Mouse (Mus musculus): ENCODE results near the gene Agrp.

Agrp gene

DNA sequence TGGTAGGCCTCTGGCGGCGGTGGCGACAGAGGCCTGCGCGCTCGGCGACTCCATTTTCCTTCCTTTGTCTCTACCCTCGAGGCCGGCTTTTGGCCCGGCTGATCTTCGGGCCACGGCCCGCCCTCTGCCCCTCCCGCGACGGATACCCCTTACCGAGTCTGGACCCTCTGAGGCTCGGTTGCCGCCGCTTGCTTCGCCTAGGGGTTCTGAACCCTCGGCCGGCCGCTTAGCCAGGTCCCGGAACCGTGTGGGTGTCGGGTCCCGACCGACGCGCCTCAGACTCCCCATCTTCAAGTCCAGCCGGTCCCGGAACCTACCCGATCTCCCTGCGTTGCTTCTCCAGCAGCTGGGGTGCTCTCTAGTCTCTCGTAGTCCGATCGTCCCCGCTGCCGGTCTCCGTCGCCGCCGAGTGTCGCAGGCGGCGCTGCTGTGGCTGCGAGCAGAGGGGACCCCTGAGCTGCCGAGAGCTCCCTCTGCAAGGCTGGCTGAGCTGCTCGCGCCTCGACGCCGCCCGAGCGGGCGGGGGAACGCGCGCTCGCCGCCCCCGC lies at the start of gene Agrp:
Gene Agrp, minus strand, starts transcription at position 431 of the 548 bp plus-strand sequence.
- peak; percentile 49 to 65 for DNase-seq

DNA sequence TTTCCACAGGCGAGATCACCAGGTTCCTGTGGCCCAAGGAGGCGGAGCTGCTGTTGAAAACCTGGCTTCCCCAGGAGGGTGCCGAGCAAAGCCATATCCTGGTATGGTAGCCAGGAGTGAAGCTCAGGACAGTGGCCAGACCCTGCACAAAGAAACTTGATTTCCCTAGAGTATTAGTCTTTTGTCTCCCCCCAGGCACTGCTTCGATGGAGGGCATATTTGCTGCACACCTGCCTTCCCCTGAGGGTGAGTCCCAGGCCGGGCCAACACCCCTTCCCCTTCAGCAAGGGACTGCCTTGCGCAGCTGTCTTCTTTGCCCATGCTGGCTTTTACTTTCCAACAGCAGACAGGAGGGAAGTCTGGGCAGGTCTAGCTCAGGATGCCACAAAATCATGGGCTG lies 49.4 kb upstream of the Agrp start:
- no peak for DNase-seq

- peak; percentile 42 to 54 for DNase-seq
Observed at GRCm38 (mm10) chr8:105685796-105686308, 48.7 kb upstream of the Agrp start, which contains the start of gene Carmil2. TSS of gene Carmil2 (plus strand) at chr8:105686274.

DNA sequence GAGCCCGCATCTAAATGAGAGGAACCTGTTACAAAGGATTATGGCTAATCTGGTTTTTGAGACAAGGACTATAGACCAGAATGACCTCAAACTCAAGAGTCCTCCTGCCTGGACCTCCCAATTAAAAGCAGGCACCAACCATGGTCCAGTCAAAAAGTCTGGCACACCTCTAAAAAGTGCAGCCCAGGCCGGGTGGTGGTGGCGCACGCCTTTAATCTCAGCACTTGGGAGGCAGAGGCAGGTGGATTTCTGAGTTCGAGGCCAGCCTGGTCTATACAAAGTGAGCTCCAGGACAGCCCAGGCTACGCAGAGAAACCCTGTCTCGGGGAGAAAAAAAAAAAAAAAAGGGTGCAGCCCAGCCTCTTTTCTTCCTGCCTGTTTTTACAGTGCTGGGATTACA lies 48.1 kb upstream of the Agrp start:
- no peak for DNase-seq

- DNase-seq: no peak
Observed at GRCm38 (mm10) chr8:105677891-105678290, 40.7 kb upstream of the Agrp start.

DNA sequence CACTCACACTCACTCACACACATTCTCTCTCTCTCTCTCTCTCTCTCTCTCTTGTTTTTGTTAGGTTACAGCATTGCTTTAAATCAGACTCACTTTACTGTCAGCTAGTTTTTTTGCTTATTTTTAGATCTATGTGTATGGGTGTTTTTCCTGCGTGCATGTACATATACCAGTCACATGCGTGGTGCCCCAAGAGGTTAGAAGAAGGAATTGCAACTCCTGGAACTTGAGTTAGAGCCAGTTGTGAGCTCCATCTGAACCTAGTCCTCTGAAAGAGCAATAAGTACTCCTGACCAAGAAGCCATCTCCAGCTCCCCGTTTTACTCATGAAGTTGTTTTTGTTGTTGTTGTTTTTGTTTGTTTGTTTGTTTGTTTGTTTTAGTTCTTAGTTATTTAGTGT lies 24.0 kb upstream of the Agrp start:
- DNase-seq: peak; percentile 31 to 39

- DNase-seq: no peak
Observed at GRCm38 (mm10) chr8:105657641-105658040, 20.4 kb upstream of the Agrp start.

DNA sequence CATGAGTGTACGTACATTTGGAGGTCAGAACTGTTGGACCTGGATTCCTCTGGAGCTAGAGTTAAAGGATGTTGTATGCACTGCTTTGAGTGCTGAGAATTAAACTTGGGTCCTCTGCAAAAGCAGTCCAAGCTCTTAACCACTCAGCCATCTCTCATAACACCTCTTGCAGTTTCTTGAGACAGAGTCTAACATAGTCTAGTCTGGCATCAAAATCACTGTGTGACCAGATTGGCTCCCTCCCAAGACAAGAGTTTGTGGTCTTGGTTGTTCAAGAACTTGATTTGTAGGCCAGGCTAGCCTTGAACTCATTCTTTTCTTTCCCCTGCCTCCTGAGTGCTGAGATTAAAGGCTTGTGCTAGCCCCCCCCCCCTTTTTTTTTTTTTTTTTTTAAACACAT lies 11.7 kb upstream of the Agrp start:
- no peak for DNase-seq

GRCm38 (mm10) chr8:105645205-105645604 lies 8.0 kb upstream of the Agrp start:
- DNase-seq: no peak

DNA sequence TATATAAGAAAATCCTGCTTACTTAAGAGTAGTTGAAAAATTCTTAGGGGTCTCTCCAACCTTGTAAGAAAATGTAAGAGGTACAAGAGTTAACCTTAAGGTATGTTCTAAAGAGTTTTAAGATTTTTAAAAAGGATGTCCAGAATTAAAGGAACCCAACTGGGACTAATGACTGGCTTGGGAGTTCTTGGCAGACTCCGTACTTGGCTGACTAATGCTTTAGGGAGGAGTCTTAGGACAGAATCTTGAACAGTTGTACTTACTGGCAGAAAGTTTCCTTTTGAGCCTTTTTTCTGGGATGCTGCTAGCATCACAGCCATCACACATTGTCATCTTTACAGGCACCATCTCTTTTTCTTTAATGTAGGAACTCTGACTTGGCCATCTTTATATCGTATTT lies 3.3 kb upstream of the Agrp start:
- no peak for DNase-seq

- DNase-seq: no peak
Observed at GRCm38 (mm10) chr8:105639835-105640234, 2.6 kb upstream of the Agrp start.

DNA sequence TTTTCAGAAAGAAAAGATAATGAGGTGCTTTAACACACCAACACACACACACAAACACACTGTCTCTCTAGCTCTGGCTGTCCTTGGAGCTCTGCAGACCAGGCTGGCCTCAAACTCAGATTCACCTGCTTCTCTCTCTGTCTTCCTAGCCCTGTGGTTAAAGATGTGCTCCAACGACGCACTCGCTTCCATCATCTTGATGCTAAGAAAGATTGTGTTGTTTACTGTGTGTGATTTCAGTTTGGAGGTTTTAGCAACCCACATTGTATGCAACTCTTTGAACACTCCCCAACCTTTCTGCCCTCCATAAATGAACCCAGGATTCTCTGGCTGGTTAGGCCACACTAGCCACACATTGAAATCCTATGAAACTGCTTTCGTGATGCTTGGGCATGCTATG lies 1.3 kb upstream of the Agrp start:
- DNase-seq: no peak

GRCm38 (mm10) chr8:105637601-105638041 lies 428 bp upstream of the Agrp start:
- DNase-seq: no peak

DNA sequence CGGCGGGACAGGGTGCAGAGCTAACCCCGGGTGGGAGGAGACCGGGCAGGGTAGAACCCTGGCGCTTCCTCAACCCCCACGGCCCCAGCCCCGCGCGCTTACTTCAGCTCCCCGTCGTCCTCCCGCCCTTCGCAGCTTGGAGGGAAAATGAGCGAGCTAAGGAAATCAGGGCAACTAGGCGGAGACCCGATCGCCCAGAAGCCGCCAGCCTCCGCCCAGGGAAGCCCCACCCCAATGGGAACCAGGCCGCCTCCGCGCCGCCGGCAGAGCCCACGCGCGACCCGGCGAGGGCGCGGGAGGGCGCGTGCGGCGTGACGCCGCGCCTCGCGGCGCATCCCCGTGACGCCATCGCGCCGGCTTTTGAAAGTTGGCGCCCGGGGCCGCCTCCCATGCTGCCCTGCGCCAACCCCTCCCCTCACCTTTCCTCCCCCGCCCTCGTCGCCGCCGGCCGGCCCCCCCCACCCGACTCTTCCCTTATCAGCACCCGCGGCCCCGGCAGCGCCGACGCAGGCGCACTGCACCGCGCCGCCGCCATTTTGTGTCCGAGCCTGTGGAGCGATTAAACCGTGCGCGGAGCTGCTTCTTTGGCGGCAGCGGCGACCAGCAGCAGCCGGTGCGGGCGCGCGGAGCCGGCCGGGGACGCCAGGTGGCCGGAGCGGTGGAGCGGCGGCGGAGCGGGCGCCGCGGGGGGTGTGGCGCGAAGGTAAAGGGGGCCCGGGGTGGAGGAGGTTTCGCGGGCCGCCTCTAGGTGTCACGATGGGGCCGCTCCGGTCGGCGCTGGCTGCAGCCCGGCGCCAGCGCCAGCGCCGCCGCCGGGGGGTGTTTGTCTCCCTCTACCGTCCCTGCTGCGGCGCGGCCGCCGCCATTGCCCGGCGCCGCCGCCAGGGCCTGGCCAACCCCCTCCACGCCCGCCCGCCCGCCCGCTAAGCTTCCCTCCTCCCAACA lies 903 bp downstream of the Agrp start, which contains the start of gene Ctcf:
Gene Ctcf, plus strand, starts transcription at position 551 of the 945 bp plus-strand sequence.
- DNase-seq: peak; percentile 87 to 95

DNA sequence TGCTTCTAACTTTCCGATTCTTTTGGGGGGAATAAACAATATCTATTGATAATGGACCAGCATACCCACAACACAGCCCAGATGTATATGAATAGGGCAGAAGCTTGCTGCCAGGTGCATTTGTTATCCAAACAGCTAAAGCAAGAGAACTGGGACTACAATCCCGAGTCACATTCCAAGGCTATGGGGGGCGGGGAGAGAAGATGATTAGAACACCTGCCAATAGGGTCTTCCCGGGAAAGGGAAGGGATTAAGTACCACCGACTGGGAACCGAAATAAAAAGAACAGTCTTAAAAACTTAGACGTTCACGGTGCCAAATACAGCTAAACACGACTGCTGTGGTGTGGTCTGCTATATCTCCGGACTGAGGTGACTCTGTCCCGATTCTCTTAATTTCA lies 1.7 kb downstream of the Agrp start:
- DNase-seq: peak in 1 of 2 experiments; percentile 34

DNA sequence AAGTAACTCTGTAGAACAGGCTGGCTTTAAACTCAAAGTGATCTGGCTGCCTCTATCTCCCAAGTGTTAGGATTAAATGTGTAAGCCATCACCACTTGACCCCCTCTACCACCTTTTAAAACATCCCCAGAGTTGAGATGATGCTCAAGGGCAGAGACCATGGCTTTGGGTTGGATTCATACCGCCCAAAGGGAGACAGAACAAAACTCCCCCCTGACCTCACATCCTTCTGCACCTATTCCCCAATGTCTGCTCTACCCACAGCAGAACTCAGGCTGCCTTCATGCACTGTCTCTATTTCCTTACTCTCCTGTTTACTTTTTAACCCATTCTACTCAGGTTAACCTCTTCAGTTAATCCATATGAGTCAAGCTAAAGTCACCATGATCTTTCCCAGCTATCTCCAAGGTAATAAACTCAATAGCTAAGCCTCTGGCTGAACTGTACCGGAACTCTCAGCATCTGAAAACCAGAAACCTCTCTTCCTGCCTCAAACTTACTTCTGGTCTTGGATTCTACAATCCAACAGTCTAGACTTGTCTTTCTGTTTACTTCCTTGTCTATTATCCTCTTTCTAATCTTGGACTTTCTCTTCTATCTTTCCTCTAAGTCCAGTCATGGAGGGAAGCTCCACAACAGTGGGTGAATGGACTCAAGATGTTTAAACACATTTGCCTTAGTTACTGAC lies 2.3 kb downstream of the Agrp start:
- no peak for DNase-seq

DNA sequence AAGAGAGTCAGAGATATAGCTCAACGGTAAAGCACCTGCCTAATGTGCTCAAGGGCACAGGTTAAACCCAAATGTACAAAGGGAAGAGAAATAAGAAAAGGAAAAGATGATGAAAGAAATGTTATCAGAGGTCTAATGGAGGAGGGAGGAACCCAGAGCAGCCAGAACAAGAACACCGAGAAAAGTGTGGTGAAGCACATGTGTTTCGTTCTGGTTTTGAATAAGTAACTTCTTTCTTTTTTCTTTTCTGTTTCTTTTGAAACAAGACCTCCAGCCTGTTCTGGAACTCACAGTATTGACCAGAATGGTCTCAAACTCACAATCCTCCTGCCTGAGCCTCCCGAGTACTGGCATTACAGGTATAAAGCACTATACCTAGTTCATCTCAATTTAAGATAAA lies 7.9 kb downstream of the Agrp start:
- no peak for DNase-seq

DNA sequence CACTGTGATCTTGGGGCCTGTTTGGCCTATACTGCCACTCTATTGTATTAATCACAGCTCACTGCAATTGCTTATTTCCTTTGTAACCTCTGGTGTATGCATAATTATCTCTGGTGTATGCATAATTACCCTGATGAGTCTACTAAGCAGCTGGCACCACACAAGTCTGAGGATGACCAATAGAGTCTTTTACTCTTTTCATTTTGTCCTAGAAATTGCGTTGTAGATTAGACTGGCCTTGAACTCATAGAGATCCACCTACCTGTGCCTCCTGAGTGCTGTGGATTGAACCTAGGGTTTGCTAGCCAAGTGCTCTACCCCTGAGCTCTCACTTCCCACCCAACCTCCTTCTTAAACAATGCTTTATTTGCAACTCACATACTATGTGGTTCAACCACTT lies 11.1 kb downstream of the Agrp start:
- DNase-seq: no peak

GRCm38 (mm10) chr8:105624831-105625230 lies 12.4 kb downstream of the Agrp start:
- no peak for DNase-seq

DNA sequence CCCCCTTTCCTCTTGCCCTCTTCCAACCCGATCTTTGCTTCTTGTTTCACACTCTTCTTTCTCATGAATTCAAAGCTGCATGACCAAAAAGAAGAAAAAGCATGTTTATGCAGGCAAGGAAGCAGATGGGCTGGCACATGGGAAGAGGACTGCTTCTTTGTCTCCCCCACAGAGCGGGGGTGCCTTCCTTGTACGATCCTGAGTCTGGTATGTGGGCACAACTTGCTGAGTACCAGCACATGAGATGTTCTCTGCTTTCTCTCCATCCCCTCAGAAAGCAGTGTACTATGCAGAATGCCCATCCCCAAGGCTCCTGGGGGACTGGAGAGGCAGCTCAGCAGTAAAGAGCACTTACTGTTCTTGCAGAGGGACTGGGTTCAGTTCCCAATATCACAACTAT lies 12.8 kb downstream of the Agrp start:
- DNase-seq: no peak

GRCm38 (mm10) chr8:105623679-105624245 lies 13.4 kb downstream of the Agrp start:
- DNase-seq: no peak

DNA sequence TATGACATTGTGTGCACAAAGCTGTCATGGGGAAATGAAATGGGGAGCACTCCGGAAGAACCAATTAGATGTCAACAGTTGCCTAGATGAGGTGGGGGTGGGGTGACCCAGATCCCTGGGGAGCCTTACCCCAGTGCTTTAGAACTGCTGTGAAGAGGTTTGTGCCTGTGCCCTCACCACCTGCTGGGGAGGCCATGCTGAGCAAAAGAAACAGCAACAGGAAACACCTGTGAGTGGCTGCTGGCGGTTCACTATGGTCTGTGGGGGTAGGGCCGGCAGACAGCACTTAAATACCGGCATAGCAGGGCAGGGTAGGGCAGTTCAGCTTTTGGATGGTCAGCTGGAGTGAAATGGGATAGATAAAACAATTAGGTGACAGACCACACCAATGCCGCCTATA lies 14.1 kb downstream of the Agrp start:
- no peak for DNase-seq

DNA sequence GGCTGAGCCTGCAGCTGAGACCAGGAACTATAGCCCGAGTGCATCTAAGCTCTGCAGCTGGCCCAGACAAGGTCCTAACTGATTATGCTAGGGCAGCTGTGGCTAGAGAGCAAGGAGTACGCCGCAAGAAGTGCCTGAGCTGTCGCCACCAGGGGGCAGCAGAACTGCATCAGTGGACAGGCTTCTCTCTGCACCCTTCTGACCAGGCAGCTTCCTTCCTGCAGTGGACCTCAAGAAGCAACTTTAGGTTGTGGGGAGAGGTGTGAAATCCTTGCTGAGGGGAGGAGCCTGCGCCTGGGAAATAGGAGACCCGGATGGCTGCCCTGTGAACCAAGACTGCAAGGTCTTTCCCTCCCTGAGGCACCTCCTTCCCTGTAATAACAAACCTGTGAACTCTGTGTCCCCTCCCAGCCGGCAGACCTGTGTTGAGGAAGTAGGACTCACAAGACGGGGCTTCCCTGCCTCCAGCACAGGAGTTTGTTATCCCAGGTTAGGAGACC lies 14.7 kb downstream of the Agrp start:
- DNase-seq: peak; percentile 91 to 95
